Mouse (Mus musculus) right cerebral cortex, adult 2 months (tissue): Measurements from ENCODE around the gene Pou2f1.

Experiments used
- DNase-seq, 2 experiments: peaks; one replicate each; pipeline ENCODE4 v3.0.0; 2021 to 2022; ENCODE audit warnings: low spot score in 2 of 2

The Pou2f1 gene

DNA sequence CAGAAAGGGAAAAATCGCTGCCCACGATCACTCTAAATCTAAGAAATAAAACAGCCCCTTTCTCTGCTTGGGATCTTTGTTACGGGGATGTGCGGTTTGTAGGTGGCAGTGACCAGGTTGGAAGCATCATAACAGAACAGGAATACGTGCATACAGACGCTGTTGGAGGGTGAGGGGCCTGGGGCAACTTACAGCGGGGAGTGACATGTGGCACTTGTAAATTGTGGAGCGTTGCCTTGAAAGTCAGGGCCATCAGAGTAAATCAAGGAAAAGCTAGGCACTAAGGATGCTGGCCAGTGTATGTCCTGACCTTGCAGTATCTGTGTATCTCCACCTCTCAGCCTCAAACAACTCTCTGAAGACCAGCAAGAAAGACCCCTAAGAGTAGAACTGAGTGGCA lies 154.1 kb downstream of the Pou2f1 start:
- DNase-seq = no peak

DNA sequence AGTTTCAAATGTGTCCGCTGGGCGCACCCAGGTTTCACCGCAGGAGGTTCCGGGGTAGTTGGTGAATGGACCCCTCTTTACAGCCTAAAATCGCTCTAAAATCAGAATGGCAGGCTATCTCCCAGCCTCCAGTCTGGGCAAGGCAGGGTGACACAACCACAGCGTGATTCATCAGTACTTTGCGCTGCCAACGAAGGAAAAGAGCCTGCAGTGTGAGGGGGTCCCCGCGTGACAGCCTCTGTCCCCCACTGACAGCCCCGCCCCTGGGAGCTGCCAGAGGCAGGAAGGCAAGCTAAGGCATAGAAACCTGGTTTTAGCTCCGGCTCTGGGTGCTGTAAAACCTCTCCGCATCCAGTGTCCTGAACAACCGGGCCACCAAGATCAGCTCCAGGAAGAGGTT lies 157.1 kb downstream of the Pou2f1 start:
- DNase-seq = peak; percentile 27 to 37

DNA sequence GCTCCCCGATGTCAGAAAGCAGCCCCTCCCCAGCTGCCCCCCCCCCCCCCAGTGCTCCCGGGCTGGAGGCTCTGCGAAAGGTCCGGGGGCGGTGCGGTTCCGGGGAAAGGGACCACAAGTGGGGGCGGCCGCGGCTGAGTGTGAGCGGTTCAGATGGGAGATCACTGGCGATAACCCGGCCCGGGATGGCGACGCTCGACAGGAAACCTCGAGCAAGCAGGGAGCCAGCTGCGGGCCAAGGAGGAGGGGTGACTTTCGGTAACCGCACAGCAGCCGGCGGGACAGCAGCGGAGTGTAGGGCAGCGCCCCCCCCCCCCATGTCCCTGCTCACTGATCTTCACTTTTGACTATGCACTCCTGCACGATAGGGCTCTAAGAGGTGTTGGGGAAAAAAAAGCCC lies 157.5 kb downstream of the Pou2f1 start:
- no peak for DNase-seq

DNA sequence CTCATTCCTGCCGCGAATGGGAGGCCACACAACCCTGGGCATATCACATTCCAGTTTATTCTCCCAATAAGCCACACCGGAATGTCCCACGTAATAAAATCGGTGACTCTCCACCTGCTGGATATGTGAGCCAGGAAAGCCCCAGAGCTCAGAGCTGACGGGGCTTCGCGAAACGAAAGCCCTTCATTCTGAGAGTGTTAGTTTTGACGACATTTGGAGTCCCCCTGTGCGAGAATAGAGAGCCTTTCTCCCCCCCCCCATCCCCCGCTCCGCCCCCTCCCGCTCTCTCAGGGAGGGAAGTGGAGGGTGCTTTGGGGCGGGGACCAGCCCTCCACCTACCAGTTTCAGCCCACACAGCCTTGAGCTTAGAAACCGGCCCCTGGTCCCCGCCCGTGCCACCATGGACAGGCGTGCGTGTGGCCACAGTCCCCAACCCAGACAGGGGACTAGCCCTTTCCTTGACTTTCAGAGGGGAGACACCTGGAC lies 158.0 kb downstream of the Pou2f1 start:
- no peak for DNase-seq

DNA sequence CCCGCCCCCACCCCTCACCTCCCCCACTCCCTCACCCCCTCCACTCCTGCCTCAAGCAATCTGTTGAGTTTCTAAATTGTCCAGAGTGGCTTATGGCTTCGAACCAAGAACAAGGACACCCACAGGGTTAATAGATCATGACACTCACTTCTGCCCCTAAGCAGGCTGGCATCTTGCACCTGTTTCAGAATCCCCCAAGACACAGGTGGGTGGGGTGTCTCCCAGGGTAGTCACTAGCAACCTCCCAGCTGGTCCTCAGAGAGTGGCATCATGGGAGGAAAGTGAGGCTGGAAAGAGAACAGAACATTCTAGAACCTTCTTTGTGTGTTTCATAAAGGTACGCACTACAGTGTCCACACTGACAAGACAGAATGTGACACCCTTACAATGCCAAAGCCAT lies 158.9 kb downstream of the Pou2f1 start:
- no peak for DNase-seq

DNA sequence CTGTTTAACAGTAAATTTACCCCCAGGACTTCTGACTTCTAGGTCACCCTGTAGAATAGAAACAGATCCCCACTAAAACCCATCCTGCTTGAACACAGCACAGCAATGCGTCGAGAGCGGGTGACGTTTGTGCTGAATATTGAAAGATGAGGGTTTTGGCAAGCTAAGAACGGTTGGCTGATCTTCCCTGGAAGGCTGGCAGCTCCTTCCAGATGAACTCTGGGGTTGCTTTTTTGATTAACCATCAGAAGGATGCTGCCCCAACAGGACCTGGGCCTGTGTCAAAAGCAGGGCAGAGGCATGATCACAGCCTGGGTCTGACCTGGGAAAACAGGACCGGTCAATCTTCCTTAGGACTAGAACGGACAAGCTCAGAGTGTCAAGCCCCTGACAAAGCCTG lies 160.3 kb downstream of the Pou2f1 start:
- no peak for DNase-seq

DNA sequence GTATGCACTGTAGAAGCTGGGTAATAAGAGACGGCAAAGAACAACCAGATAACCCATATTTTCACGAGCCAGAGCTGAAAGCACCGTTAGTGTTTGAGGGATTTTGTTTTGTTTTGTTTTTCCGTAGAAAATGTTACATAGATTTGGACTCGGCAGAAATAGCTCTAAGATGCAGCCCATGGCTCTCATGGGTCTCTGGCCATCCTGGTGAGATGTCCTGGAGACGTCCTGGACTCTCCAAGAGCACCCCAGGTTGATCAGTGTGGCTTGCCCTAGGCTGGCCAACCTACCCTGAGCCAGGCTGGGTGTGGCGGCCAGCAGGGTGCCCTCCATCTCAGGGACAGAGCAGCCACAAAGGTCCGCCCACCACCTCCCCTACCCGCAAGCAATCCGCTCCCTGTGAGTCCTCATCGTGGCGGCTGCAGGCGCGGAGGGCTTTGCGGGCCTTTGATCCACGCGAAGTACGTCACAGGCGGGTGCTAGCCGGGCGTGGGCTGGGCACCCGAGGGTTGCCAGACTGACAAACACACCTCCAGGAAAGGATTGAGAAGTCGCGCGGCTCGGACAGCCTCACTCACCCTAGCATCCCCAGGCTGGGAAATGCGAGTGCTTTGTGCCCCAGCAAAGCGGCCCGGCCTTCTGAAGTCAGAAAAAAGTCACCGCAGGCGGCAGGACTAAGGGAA lies 161.8 kb downstream of the Pou2f1 start:
- DNase-seq = no peak

DNA sequence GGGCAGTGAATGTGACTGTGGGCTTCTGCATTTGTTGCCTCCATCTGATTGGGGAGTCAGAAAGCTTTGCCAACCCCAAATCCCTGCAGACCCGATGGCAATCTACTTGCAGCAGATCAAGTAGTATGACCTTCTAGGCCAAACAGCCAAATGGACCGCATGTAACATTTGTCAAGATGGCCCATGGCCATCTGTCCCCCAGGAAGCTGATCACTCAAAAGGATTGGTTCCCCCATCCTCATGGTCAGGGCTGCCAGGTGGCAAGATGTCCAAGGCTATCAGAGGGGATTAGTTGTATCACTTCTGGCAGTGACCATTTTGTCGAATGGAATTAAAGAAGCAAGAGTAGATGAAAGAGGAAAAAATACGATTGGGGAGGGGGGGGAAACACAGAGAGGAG lies 163.3 kb downstream of the Pou2f1 start:
- DNase-seq = no peak

DNA sequence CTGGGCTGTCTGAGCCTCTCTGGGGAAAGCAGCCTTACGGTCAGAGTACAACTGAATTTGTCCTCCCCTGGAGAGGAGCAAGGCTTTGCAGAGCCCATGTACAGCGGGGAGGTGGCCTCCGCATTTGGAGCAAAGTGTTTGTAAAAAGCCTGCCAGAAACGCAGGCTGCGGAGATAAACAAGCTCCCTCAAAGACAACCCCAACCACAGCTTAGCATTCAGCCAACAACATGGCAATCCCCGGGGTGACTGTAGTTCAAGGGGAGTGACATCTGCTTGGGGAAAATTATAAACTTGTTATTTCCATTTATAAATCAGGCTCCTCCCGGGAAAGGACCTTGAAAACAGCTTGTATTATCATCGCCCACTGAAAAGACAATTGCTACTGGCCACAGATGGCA lies 164.9 kb downstream of the Pou2f1 start:
- DNase-seq = no peak

DNA sequence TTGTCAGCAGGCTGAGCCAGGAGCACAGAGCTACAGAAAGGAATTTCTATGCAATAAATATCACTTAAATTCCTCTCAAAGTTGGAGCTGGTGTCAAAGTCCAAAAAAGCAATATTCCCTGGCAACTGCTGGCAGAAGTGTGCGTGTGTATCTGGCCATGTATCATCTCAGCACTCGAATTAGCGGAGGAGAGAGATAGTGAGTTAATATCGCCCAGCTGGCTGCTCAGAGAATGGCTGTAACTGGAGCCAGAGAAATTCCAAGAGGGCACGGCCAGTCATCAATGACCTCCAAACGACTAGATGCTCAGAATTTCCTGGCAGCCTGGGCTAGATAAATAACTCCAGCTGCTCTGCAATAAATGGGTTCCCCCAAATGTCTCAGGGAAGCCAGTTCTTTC lies 166.0 kb downstream of the Pou2f1 start:
- no peak for DNase-seq

DNA sequence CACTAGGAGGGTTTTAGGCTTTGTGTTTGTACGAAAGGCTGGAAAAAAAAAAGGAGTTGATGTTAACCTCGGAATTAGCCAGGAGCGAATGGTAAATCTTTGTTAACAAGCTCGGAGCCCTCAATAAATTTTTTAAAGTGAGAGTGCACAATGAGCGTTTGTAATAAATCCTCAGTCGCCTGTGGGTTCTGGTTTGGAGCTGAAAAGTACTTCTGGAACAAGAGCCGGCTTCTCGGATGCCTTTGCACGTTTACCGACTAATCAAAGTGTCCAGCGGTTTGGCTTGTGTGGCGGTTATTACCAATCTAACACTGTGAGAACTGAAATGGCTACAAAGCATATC lies 167.9 kb downstream of the Pou2f1 start:
- DNase-seq = no peak

DNA sequence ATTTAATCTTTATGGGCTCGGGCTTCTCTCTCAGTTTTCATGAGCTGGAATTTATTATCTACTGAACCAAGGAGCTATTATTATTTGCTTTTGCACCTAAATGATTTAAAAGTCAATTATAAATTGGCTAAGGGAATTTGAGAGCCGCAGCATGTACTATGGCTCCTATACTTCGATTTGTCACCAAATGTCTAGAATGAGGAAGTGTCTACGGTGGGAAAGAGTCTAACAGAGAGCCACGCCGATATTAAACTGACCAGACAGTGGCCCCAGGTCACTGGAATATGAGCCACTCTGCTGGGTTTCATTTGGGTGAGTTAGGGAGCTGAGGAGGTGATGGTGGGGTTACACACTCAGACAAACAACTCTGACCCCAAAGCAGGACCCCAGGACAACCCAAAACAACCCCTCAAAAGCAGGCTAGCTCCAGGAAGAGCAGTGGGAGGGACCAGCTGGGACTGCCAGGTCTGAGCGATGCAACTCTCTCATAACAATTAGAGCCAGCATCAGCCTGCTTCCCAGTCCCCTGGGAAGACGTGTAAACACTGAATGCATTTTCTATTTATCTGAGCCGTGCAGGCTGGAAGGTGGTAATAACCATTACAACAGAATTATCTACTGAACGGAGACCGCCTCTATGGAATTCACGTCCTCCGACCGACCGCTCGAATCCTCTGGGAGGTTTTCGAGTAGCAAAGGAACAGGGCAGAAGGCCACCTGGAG lies 168.4 kb downstream of the Pou2f1 start:
- DNase-seq = no peak

DNA sequence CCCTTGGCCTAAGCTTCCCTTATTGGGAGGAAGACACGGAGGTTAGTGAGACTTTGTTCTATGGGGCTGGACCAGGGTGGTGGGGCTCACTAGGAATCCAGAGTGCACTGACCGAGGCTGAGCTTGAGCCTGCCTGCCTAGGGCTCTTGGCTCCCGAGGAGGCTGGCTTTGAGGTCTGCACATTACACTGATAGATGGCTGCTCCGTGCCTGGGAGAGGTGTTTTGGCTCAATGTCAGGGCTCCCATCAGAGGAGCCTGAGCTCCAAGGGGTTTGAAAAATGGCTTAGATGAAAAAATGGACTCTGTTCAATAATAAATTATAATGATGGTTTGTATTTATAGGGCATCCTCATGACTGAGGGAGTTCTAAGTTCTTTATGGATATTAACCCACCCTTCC lies 169.2 kb downstream of the Pou2f1 start:
- no peak for DNase-seq

DNA sequence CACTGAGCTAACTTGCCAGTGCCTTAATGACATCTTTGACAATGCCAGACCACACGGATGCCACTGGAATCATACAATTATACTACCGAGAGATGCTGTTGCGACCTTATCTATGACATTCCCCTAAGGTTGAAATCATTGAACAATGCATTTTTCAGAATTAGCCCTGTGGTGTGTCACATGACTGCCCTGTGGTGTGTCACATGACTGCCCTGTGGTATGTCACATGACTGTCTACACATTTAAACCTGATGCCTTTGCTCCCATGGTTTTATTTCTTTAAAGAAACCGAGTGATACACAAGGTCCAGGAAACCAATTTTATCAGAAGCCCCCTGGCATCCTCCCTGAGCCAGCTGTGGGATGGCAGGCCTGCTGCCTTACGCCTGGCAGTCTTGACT lies 172.6 kb downstream of the Pou2f1 start:
- no peak for DNase-seq

DNA sequence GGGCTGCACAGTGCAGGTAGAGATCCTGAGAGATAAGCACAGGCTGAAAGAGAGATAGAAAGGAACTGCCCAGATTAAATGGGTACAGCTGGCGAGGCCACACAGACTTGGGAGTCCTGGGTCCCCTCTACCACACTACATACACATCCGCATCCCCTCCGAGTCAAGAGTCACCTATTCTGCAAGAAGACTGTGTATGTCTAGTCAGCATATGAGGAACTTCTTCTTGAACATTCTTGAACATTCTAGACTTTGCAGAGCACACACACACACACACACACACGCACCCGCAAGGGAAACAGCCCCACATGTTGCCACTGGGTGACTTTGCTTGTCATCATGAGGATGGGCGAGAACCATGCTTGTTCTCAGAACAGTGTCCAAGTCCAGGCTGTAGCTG lies 173.9 kb downstream of the Pou2f1 start:
- DNase-seq = no peak

DNA sequence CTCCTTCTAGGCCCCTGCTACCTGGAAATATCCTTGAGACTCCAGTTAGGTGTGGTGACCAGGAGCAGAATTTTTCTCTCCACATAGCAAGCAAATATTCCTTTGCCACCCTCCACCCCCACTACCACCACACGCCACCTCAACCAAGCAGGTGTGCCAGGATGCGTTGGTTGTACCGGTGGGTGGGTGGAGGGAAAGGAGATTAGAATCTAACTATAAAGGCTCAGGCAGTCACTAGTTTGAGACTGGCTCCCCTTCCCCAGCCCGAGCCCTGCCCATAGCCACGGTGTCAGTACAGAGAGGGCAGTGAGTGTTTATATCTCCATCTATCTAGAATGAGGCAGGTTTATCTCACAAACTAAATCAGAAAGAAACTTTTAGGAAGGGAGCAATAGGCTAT lies 174.3 kb downstream of the Pou2f1 start:
- no peak for DNase-seq

DNA sequence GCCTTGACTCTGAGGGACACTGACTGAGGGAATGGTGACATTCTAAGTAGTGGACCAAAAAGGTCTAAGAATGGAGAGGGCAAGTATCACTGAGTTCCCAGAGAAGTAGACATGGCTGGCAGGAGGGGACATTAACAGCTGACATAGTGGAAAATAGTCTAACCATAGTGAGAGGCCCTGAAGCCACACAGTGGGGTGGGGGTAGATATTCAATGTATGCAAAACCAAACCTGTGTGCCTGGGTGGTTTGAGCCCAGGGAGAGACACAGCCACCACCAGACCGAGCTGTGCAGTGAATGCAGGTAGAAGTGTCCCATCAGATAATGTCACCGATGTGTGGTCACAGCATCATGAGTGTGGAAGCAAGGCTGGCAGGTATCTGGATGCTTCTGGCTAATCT lies 180.4 kb downstream of the Pou2f1 start:
- no peak for DNase-seq

DNA sequence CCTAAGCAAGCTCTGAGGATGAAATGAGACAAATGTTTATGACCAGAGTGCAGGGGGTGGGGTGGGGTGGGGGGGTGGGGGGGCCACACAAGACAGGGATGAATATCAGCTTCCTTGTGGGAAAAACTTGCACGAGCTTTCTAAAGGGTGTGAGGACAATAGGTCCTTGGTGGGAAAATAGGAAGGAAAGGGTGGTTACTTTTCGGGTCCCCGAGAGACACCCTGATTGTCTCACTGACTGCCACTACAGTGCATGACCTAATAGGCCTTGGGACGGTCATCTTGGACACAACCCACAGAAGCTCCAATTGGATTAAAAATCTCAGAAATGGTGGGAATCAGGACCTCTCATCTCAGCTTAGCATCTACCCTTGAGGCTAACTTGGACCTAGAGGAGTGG lies 183.3 kb downstream of the Pou2f1 start:
- no peak for DNase-seq

DNA sequence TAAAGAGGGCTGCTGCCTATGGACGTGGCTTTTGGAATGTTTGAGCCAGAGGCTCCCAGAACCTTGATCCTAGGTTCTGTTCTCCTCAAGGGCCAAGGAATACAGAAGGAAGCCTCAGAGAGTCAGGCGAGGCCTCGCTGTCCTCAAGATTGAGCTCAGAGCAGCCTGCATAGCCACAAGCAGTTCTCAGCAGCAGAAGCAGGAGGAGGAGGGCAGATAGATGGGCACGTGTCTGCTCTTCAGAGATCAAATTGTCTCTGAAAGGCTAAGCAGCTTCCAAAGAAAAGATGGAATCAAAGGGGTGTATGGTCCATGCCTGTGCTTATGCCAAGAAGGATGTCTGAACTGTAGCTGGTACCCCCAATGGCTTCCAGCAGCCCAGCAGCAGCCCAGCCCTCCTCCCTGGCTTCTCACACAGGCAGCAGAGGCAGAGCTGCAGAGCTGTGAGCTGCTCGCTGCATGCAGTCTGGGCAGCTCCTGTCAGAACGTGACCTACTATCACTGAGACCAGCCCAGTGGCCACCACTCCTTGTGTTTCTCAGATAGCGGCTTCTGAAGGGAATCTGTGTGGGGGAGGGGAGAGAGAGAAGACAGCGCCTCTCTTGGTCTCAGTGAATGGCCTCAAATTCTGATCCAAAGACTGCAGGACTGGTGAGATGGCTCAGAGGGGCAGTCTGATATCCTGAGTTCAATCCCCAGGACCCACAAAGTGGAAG lies 184.2 kb downstream of the Pou2f1 start:
- no peak for DNase-seq

DNA sequence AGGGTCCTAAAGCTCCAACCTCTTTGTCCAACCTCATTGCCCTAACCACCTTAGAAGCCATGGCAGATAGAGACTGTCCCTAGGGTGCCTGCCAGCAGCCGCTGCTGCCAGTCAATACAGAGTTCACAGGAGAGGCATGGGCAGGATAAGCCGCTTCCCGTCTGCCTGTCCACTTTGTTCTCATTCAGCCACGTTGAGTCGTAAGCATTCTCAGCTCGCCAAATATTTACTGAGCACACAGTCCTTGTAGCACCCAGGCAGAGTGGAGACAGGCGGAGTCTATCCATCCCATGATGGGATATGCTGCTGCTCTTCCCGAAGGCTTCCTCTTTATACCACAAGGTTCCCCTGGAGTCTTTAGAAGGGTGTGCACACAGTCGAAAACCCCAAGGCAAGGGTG lies 185.2 kb downstream of the Pou2f1 start:
- no peak for DNase-seq

DNA sequence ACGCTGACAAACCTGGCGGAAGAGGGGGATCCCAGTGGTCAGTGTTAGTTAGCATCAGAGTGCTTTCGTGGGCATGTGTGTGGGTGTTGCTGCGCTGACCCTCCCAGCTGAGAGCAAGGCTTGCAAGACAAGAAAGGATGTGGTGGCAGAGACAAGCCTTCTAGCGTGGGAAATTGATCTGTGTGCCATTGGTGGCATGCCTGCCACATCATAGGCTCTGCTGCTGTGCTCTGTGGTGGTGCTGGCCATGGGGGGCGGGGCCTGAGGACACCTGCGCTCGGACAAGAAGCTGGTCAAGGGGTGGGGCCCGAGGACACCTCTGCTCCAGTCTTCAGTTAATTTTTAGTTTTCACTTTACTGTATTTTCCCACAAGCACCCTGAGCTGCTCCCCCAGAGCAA lies 186.1 kb downstream of the Pou2f1 start:
- DNase-seq = no peak
